8 mouse cellular contexts compared by ENCODE assay signal in the genomic region with DNA sequence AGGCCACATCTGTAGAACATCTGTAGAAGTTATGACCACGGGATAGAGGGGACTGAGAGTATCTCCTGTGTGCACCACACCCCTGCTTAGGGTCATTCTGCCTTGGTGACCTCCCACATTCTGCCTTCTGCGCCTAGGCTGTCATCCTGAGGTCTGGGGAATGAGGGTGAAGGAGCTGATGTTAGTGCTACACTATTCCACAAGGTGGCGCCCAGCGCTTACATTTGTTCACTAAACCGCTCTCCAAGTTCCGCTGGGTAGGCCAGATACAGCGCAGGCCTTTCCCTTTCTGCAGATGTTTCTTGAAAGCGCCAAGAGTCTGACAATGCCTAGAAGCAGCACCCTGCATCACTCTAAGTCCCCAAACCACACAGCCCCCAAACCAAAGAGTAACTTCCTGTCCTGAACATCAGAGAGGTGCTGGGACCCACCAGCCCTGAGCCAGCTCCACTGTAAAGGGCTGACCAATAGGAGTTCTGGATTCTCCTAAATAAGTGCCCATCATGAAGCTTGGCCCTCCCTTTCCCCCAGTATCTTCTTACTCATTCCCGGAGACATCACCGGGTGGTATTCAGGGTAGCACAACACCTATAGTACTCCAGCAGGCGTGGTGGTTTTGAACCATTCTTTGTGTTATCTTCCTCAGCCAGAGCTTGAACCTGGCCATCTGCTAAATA. TPM values are rescaled to one million over a fixed set of nuclear protein-coding genes. Genes with fewer than 3 reads are reported as not detected.
DNase-seq lines count a peak whose midpoint lies in the region; ATAC-seq lines count a peak whose summit lies in the region.

No protein-coding gene starts in this region.

- no peaks in the 10 kb centered on the region for H3K9me3 ChIP-seq in midbrain, embryonic 14.5 days (ENCODE audit: control insufficient read depth, low read length)

- no peak overlapping the region for H3K4me2 ChIP-seq in midbrain, embryonic 14.5 days (ENCODE audit: low read length)

- intact Hi-C loops in left cerebral cortex, postnatal 4 days (cut with DNase I), result loop anchor here (5.0 to 10.0 kb wide), 3 partner anchors 137 to 494 kb away; partner anchors contain the start of gene Syt15

- H3K4me3 ChIP-seq in midbrain, embryonic 14.5 days (replicated peaks; ENCODE audit: low read depth, low read length), result no peak overlapping the region

- H3K4me1 ChIP-seq in midbrain, embryonic 14.5 days (ENCODE audit: control insufficient read depth, insufficient read depth, low read length), result no peaks in the 10 kb centered on the region

- H3K36me3 ChIP-seq in midbrain, embryonic 14.5 days (ENCODE audit: control insufficient read depth, insufficient read depth, low read length), result no peaks in the 10 kb centered on the region
- no peaks in the 10 kb centered on the region for H3K36me3 ChIP-seq in splenic B cell, adult 2 months (ENCODE audit: control insufficient read depth, insufficient read depth, low read length, poor library complexity, severe bottlenecking)

- H3K27ac ChIP-seq in midbrain, embryonic 14.5 days (replicated peaks; ENCODE audit: low read depth, low read length), result no peak overlapping the region

- H3K9ac ChIP-seq in midbrain, embryonic 14.5 days (replicated peaks; ENCODE audit: low read length), result no peak overlapping the region

- ATAC-seq in granulocyte monocyte progenitor cell, adult 5-6 weeks (replicated peaks; ENCODE audit: poor library complexity, severe bottlenecking), result peak; percentile 91
- ATAC-seq in midbrain, embryonic 14.5 days (ENCODE audit: low FRiP score, low TSS enrichment), result peak; percentile 79

- DNase-seq in 3134 (ENCODE audit: extremely low read depth, insufficient read length, low spot score), result peak; percentile 53
- peak; percentile 86 for DNase-seq in adrenal gland, postnatal 14 days
- DNase-seq in embryo, embryonic 9.5 days (ENCODE audit: extremely low spot score), result peak; percentile 77
- DNase-seq in kidney, adult 18-20 months, result peak; percentile 60
- peak; percentile 80 for DNase-seq in left cerebral cortex, postnatal 4 days
- peak; percentile 96 for DNase-seq in midbrain, embryonic 14.5 days
- DNase-seq in splenic B cell, adult 2 months (ENCODE audit: low read depth, low spot score), result peak; percentile 38

- WGBS in midbrain, embryonic 14.5 days, result 11% methylated on average over 11 of the region's 11 CpGs

- H3K27me3 ChIP-seq in midbrain, embryonic 14.5 days (ENCODE audit: control insufficient read depth, insufficient read depth, low read length), result no peaks in the 10 kb centered on the region
- H3K27me3 ChIP-seq in splenic B cell, adult 2 months (ENCODE audit: control insufficient read depth, insufficient read depth, low read length, poor library complexity, severe bottlenecking), result no peaks in the 10 kb centered on the region

RNA-seq across cellular contexts. Expression of gene Anxa8, which starts 5.3 kb away (rescaled TPM):
- total RNA-seq in adrenal gland, postnatal 14 days (2021), result 7.0 and 8.9 TPM in 2 replicates
- total RNA-seq in granulocyte monocyte progenitor cell, adult 5-6 weeks (2014; fragmentation: Nextera tagmentation), result not detected in 2 replicates
- total RNA-seq in granulocyte monocyte progenitor cell, adult 5-6 weeks (2017), result not detected in 2 replicates
- total RNA-seq in left cerebral cortex, postnatal 4 days (2021), result under 1 TPM; 0.42 to 0.52 TPM
- polyA plus RNA-seq in midbrain, embryonic 14.5 days (2014; fragmentation: Nextera tagmentation; extraction: Ambion mirVana), result not detected in 2 replicates

RNA-seq across cellular contexts. Expression of gene A630023A22Rik, which starts 22.1 kb away (rescaled TPM):
- total RNA-seq in adrenal gland, postnatal 14 days (2021), result not detected in 2 replicates
- total RNA-seq in granulocyte monocyte progenitor cell, adult 5-6 weeks (2014; fragmentation: Nextera tagmentation), result not detected in 2 replicates
- total RNA-seq in granulocyte monocyte progenitor cell, adult 5-6 weeks (2017), result not detected in 2 replicates
- not detected for total RNA-seq in left cerebral cortex, postnatal 4 days (2021)
- not detected in 2 replicates for polyA plus RNA-seq in midbrain, embryonic 14.5 days (2014; fragmentation: Nextera tagmentation; extraction: Ambion mirVana)

RNA-seq across cellular contexts. Expression of gene Antxrl, which starts 28.0 kb away (rescaled TPM):
- not detected in 2 replicates for total RNA-seq in adrenal gland, postnatal 14 days (2021)
- total RNA-seq in granulocyte monocyte progenitor cell, adult 5-6 weeks (2014; fragmentation: Nextera tagmentation), result not detected in 2 replicates
- total RNA-seq in granulocyte monocyte progenitor cell, adult 5-6 weeks (2017), result not detected in 2 replicates
- not detected for total RNA-seq in left cerebral cortex, postnatal 4 days (2021)
- polyA plus RNA-seq in midbrain, embryonic 14.5 days (2014; fragmentation: Nextera tagmentation; extraction: Ambion mirVana), result not detected in 2 replicates

Comparison
In these comparisons a context has a peak if more than half of its experiments do, and no peak if none do; other contexts are left out.
1. DNase-seq: peak in every context shown above with its lines; median percentile 96 in midbrain, embryonic 14.5 days; 86 in adrenal gland, postnatal 14 days; 80 in left cerebral cortex, postnatal 4 days; 77 in embryo, embryonic 9.5 days; 60 in kidney, adult 18-20 months; 53 in 3134; 38 in splenic B cell, adult 2 months.